Mouse (Mus musculus) ES-E14 (cell line): Measurements from ENCODE around the gene Mettl1. TPM values are rescaled to one million over a fixed set of nuclear protein-coding genes. Genes with fewer than 3 reads are reported as not detected.
"Not testable (repeated sequence)": the region's sequence is repeated elsewhere in the genome, so short reads cannot be mapped to it uniquely, and the experiment has no call there.

Experiments
- DNase-seq: peaks from one replicate; pipeline ENCODE4 v3.0.0-alpha.2; 2013; ENCODE audit warnings: low read depth, low spot score
- H3K27ac ChIP-seq: 2 replicates; pipeline ENCODE4 v1.5.1; 2012; ENCODE audit warnings: low read depth, mild to moderate bottlenecking, low read length, moderate library complexity, mixed read lengths; ENCODE audit not compliant: poor library complexity, insufficient read depth, severe bottlenecking
- H3K36me3 ChIP-seq: 2 replicates; pipeline ENCODE4 v1.6.1; 2012; ENCODE audit warnings: mild to moderate bottlenecking, low read length, moderate library complexity, mixed read lengths; ENCODE audit not compliant: control insufficient read depth, poor library complexity, insufficient read depth, severe bottlenecking
- H3K4me1 ChIP-seq, 2 experiments: fragments of 150-350 bp in 1 of 2; sonication (generic) in 1 of 2; 2 replicates each; pipeline ENCODE4 v1.6.1; 2012; ENCODE audit warnings: low read length in 2 of 2, mild to moderate bottlenecking in 1 of 2, mixed read lengths in 1 of 2; ENCODE audit not compliant: control insufficient read depth in 2 of 2, insufficient read depth in 2 of 2, poor library complexity in 1 of 2
- H3K4me3 ChIP-seq, 2 experiments: fragments of 150-350 bp in 1 of 2; sonication (generic) in 1 of 2; 2 replicates each; pipeline ENCODE4 v1.5.1; 2012; ENCODE audit warnings: low read length in 2 of 2, low read depth in 1 of 2, mild to moderate bottlenecking in 1 of 2, mixed read lengths in 1 of 2; ENCODE audit not compliant: insufficient read depth in 1 of 2, poor library complexity in 1 of 2, severe bottlenecking in 1 of 2
- H3K9ac ChIP-seq: 2 replicates; pipeline ENCODE4 v1.6.1; 2012; ENCODE audit warnings: low read depth, mild to moderate bottlenecking, low read length, mixed read lengths; ENCODE audit not compliant: poor library complexity, insufficient read depth, severe bottlenecking
- H3K9me3 ChIP-seq: fragments of 150-350 bp; sonication (generic); 2 replicates; pipeline ENCODE4 v1.6.1; 2012; ENCODE audit warnings: low read depth, mild to moderate bottlenecking, low read length; ENCODE audit not compliant: control insufficient read depth, insufficient read depth
- CHD2 ChIP-seq: IDR thresholded peaks from 2 replicates; pipeline ENCODE4 v1.6.1; 2014; ENCODE audit warnings: mild to moderate bottlenecking, low read depth, low read length, inconsistent platforms
- HCFC1 ChIP-seq: IDR thresholded peaks from 2 replicates; pipeline ENCODE4 v1.6.1; 2012; ENCODE audit warnings: low read length, inconsistent platforms, borderline replicate concordance; ENCODE audit not compliant: insufficient read depth
- MAFK ChIP-seq: IDR thresholded peaks from 2 replicates; pipeline ENCODE4 v1.6.1; 2014; ENCODE audit warnings: mild to moderate bottlenecking, low read depth, low read length, inconsistent platforms; ENCODE audit not compliant: insufficient read depth
- ZC3H11A ChIP-seq: IDR thresholded peaks from 2 replicates; pipeline ENCODE4 v1.6.1; 2012; ENCODE audit warnings: low read depth, mild to moderate bottlenecking, inconsistent platforms, low read length, borderline replicate concordance
- ZNF384 ChIP-seq: IDR thresholded peaks from 2 replicates; pipeline ENCODE4 v1.6.1; 2012; ENCODE audit warnings: low read depth, low read length, inconsistent platforms
- in situ Hi-C, 2 experiments: fragments of 600-800 bp; cut with MboI; formaldehyde crosslinking; loops; one replicate each; pipeline ENCODE4 v1.15.1; 2025; ENCODE audit warnings: low sequenced_read_pairs in 2 of 2, inconsistent platforms in 1 of 2; ENCODE audit not compliant: unreplicated experiment in 2 of 2
- total RNA-seq: library from RNA; depleted of rRNA; stranded (reverse); fragments of 300-350 nt; gene quantifications from 2 replicates; pipeline ENCODE4 v1.2.3, GENCODE M21; 2012

Gene Mettl1
- total RNA-seq, 1 experiment, result 20.4 TPM

DNA sequence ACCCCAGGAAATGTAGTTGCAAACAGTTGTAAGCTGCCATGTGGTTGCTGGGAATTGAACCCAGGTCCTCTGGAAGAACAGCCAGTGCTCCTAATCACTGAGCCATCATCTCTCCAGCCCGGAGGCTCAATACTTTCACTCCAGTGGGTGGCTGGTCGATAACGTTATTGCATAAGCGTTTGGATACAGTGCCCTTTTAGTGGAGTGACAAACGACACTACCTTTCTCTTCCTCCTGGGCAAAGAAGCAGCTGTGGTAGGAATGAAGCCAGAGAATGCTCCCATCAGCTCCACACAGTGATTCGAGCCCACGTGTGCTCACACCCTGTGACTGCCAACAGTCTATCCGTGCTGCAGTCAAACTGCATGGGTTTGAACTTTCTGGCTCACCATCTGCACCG is 30.0 kb downstream of the Mettl1 start:
- in situ Hi-C loops, result no loop called here
- H3K36me3 ChIP-seq, result peaks cover 20% of the 10 kb centered on the region
- H3K9me3 ChIP-seq, result no peaks in the 10 kb centered on the region
- H3K4me3 ChIP-seq, result peak overlapping the region in 1 of 2 experiments; percentile 98; a peak in 2 of 4 replicates
- TF ChIP-seq ZC3H11A, result no peak
- no peak for TF ChIP-seq CHD2
- no peak for TF ChIP-seq MAFK
- TF ChIP-seq HCFC1, result no peak
- no peak for TF ChIP-seq ZNF384
- no peak for DNase-seq
- H3K9ac ChIP-seq, result peak overlapping the region; percentile 76; the same call in 1 of the 2 replicates
- H3K4me1 ChIP-seq, result peaks cover 0 to 6% of the 10 kb centered on the region in 2 experiments; a peak in 2 of 4 replicates
- no peak overlapping the region for H3K27ac ChIP-seq

DNA sequence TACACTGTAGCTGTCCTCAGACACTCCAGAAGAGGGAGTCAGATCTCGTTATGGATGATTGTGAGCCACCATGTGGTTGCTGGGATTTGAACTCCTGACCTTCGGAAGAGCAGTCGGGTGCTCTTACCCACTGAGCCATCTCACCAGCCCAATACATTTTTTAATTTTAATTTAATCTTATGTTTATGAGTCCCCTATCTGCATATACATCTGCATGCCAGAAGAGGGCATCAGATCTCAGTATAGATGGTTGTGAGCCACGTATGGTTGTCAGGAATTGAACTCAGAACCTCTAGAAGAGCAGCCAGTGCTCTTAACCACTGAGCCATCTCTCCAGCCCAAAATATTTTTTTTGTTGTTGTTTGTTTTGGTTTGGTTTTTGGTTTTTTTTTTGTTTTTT is 31.1 kb downstream of the Mettl1 start:
- peaks cover 11% of the 10 kb centered on the region for H3K36me3 ChIP-seq
- not testable (repeated sequence) for H3K27ac ChIP-seq

DNA sequence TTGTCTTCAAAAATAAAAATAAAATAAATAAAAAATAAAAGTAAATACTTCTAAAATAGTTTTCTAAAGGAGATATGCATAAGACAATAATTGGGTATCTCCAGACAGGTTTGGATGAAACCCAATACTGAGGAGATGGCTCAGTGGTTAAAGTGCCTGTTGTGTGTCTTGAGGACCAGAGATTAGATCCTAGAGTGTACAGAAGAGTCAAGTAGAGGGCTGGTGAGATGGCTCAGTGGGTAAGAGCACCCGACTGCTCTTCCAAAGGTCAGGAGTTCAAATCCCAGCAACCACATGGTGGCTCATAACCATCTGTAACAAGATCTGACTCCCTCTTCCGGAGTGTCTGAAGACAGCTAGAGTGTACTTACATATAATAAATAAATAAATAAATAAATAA is 31.8 kb downstream of the Mettl1 start:
- H3K36me3 ChIP-seq, H3K4me3 ChIP-seq, H3K9me3 ChIP-seq, DNase-seq, in situ Hi-C loops, H3K9ac ChIP-seq, H3K27ac ChIP-seq, H3K4me1 ChIP-seq: not testable (repeated sequence)

More for the DNA sequence above, 31.1 kb downstream of the Mettl1 start:
- H3K9ac ChIP-seq, H3K4me1 ChIP-seq, DNase-seq, H3K9me3 ChIP-seq, H3K4me3 ChIP-seq, in situ Hi-C loops: not testable (repeated sequence)

DNA sequence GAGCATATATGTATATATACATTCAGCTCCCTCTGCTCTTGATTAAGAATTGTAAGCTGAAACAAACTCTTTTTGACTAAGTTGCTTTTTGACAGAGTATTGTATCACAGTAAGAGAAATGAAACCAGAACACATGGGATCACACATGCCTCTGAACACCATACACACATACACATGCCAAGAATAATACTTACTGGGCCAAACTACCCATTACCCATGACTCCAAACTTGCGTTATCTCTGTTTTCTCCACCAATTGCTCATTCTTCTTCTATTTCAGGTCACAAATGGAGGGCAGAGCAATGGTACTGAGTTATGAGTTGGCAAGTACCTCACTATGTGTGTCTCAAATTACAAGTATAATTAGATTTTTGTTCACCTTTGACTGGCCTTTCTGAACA is 32.8 kb downstream of the Mettl1 start:
- DNase-seq, result no peak
- Histone ChIP-seq H3K4me3 (no peak overlapping the region), H3K27ac (no peak overlapping the region), H3K4me1 (peaks cover 0 to 5% of the 10 kb centered on the region in 2 experiments; a peak in 1 of 4 replicates), H3K36me3 (no peaks in the 10 kb centered on the region), H3K9me3 (no peaks in the 10 kb centered on the region), H3K9ac (no peak overlapping the region)
- in situ Hi-C loops, result no loop called here
- TF ChIP-seq ZNF384 (no peak), CHD2 (no peak), MAFK (no peak), HCFC1 (no peak), ZC3H11A (no peak)

DNA sequence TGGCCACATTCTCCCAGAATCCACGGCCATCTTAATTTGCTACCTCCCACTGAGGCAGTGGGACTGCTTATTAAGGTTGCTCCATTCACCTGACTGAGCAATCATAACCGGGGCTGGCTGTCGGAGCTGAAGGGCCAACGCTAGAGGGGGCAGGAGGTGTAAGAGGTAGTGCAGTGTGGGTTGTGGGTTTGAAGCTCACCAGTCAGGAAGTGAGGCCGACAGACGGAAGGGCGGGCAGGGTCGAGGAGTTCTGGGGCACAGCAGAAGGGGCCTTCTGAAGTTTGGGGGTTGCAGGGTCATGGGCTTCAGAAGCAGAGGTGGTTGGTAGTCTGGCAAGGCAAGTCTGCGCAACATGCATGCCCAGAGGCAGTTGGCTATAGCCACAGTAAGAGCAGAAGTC is 33.9 kb downstream of the Mettl1 start, which contains the start of gene Agap2:
TSS of gene Agap2 (plus strand) at position 205 of the 400 bp plus-strand sequence.
- DNase-seq, result no peak
- Histone ChIP-seq H3K9ac (no peak within 1 kb of the TSS), H3K4me1 (peaks cover 0 to 5% of the 10 kb centered on the region in 2 experiments; a peak in 1 of 4 replicates), H3K4me3 (no peak within 1 kb of the TSS), H3K36me3 (no peaks in the 10 kb centered on the region), H3K27ac (no peak within 1 kb of the TSS), H3K9me3 (no peaks in the 10 kb centered on the region)
- in situ Hi-C loops, result no loop called here
- TF ChIP-seq ZNF384, result no peak
- TF ChIP-seq MAFK, result no peak
- no peak for TF ChIP-seq CHD2
- no peak for TF ChIP-seq HCFC1
- no peak for TF ChIP-seq ZC3H11A
